Comparison of ENCODE assay signal across 8 mouse cellular contexts in genomic region chr4:64046831-64047493, GRCm38 (mm10). TPM values are rescaled to one million over a fixed set of nuclear protein-coding genes. Genes with fewer than 3 reads are reported as not detected.
DNase-seq lines count a peak whose midpoint lies in the region; ATAC-seq and TF ChIP-seq lines count a peak whose summit lies in the region.

Gene Tnc (minus strand): TSS chr4:64047015.

- H3K27me3 ChIP-seq in forebrain, embryonic 12.5 days = peaks cover 17% of the 10 kb centered on the region
- peaks cover 74% of the 10 kb centered on the region for H3K27me3 ChIP-seq in heart, embryonic 14.5 days (ENCODE audit: control insufficient read depth, insufficient read depth, low read length)
- no peaks in the 10 kb centered on the region for H3K27me3 ChIP-seq in limb, embryonic 14.5 days (ENCODE audit: control insufficient read depth, insufficient read depth, low read length)
- H3K27me3 ChIP-seq in neural tube, embryonic 11.5 days (ENCODE audit: control insufficient read depth, insufficient read depth, low read length) = peaks cover 2% of the 10 kb centered on the region; the same call in 1 of the 2 replicates

- peak; percentile 2 for DNase-seq in cerebellum, adult 9-11 months
- DNase-seq in kidney, postnatal 10 days = peak; percentile 85
- peak; percentile 93 for DNase-seq in limb, embryonic 14.5 days (ENCODE audit: low spot score)
- DNase-seq in neural tube, embryonic 11.5 days (ENCODE audit: low spot score) = peak; percentile 42
- no peak for DNase-seq in spleen, postnatal 14 days (ENCODE audit: low spot score in 2 of 2)

- H3K4me3 ChIP-seq in forebrain, embryonic 12.5 days (replicated peaks) = peak within 1 kb of the TSS; percentile 32
- peak within 1 kb of the TSS; percentile 43 to 46 for H3K4me3 ChIP-seq in heart, embryonic 14.5 days (ENCODE audit: control insufficient read depth in 1 of 2, insufficient read depth in 1 of 2, low read depth in 1 of 2, low read length in 2 of 2)
- peak within 1 kb of the TSS; percentile 47 for H3K4me3 ChIP-seq in limb, embryonic 14.5 days (replicated peaks; ENCODE audit: low read length)
- 0 out of 2 replicates have a peak within 1 kb of the TSS, but pooled peaks have one; percentile 7 for H3K4me3 ChIP-seq in neural tube, embryonic 11.5 days (ENCODE audit: low read depth, low read length)

- H3K9ac ChIP-seq in forebrain, embryonic 12.5 days = no peak within 1 kb of the TSS
- H3K9ac ChIP-seq in heart, embryonic 14.5 days (ENCODE audit: low read length) = peak within 1 kb of the TSS; percentile 64
- peak within 1 kb of the TSS; percentile 57 for H3K9ac ChIP-seq in limb, embryonic 14.5 days (ENCODE audit: low read depth, low read length, severe bottlenecking)
- no peak within 1 kb of the TSS for H3K9ac ChIP-seq in neural tube, embryonic 11.5 days (ENCODE audit: low read length)

- no peak within 1 kb of the TSS for H3K27ac ChIP-seq in forebrain, embryonic 12.5 days
- no peak within 1 kb of the TSS for H3K27ac ChIP-seq in heart, embryonic 14.5 days (replicated peaks in 1 of 2; ENCODE audit: control insufficient read depth in 1 of 2, insufficient read depth in 1 of 2, low read depth in 2 of 2, low read length in 2 of 2)
- peak within 1 kb of the TSS; percentile 40 for H3K27ac ChIP-seq in limb, embryonic 14.5 days (replicated peaks; ENCODE audit: low read depth, low read length)
- H3K27ac ChIP-seq in neural tube, embryonic 11.5 days (ENCODE audit: low read depth, low read length) = no peak within 1 kb of the TSS

- H3K4me1 ChIP-seq in forebrain, embryonic 12.5 days = peaks cover 13% of the 10 kb centered on the region; the same call in 1 of the 2 replicates
- H3K4me1 ChIP-seq in heart, embryonic 14.5 days (ENCODE audit: control insufficient read depth in 2 of 2, insufficient read depth in 2 of 2, low read length in 2 of 2) = peaks cover 2 to 3% of the 10 kb centered on the region in 2 experiments; a peak in 1 of 4 replicates
- peaks cover 28% of the 10 kb centered on the region for H3K4me1 ChIP-seq in limb, embryonic 14.5 days (ENCODE audit: control insufficient read depth, insufficient read depth, low read length)
- H3K4me1 ChIP-seq in neural tube, embryonic 11.5 days (ENCODE audit: control insufficient read depth, insufficient read depth, low read length) = no peaks in the 10 kb centered on the region

- under 1% methylated on average over 26 of the region's 26 CpGs for WGBS in forebrain, embryonic 12.5 days
- WGBS in heart, embryonic 14.5 days = under 1% methylated on average over 26 of the region's 26 CpGs
- under 1% methylated on average over 26 of the region's 26 CpGs for WGBS in limb, embryonic 14.5 days
- WGBS in neural tube, embryonic 11.5 days = under 1% methylated on average over 26 of the region's 26 CpGs

- H3K9me3 ChIP-seq in forebrain, embryonic 12.5 days = no peaks in the 10 kb centered on the region
- no peaks in the 10 kb centered on the region for H3K9me3 ChIP-seq in heart, embryonic 14.5 days (ENCODE audit: control insufficient read depth, low read length)
- no peaks in the 10 kb centered on the region for H3K9me3 ChIP-seq in limb, embryonic 14.5 days (ENCODE audit: control insufficient read depth, low read length)
- no peaks in the 10 kb centered on the region for H3K9me3 ChIP-seq in neural tube, embryonic 11.5 days (ENCODE audit: control insufficient read depth, low read length)

- peak within 1 kb of the TSS; percentile 68 for H3K4me2 ChIP-seq in forebrain, embryonic 12.5 days
- H3K4me2 ChIP-seq in heart, embryonic 14.5 days (ENCODE audit: low read length) = peak within 1 kb of the TSS; percentile 62
- peak within 1 kb of the TSS; percentile 69 for H3K4me2 ChIP-seq in limb, embryonic 14.5 days (replicated peaks; ENCODE audit: low read depth, low read length, severe bottlenecking)
- H3K4me2 ChIP-seq in neural tube, embryonic 11.5 days (ENCODE audit: low read depth) = peak within 1 kb of the TSS; percentile 39

- no peak for ATAC-seq in cerebellum, adult (ENCODE audit: insufficient number of reproducible peaks, low FRiP score, low TSS enrichment)
- ATAC-seq in forebrain, embryonic 12.5 days (ENCODE audit: low FRiP score) = peak; percentile 81
- peak; percentile 49; the same call in 1 of the 2 replicates for ATAC-seq in heart, embryonic 14.5 days (ENCODE audit: insufficient number of reproducible peaks, insufficient read depth, low FRiP score, low read depth)
- peak; percentile 90 for ATAC-seq in limb, embryonic 14.5 days (ENCODE audit: low FRiP score, low read depth)
- 0 out of 2 replicates have a peak, but pooled peaks have one; percentile 13 for ATAC-seq in neural tube, embryonic 11.5 days (ENCODE audit: insufficient read depth, low FRiP score, low TSS enrichment)

- H3K36me3 ChIP-seq in forebrain, embryonic 12.5 days (replicated peaks) = no peaks in the 10 kb centered on the region
- H3K36me3 ChIP-seq in heart, embryonic 14.5 days (ENCODE audit: control insufficient read depth, insufficient read depth, low read length) = no peaks in the 10 kb centered on the region
- no peaks in the 10 kb centered on the region for H3K36me3 ChIP-seq in limb, embryonic 14.5 days (ENCODE audit: control insufficient read depth, insufficient read depth, low read length)
- H3K36me3 ChIP-seq in neural tube, embryonic 11.5 days (ENCODE audit: control insufficient read depth, insufficient read depth, low read length) = no peaks in the 10 kb centered on the region

- TF ChIP-seq POLR2A in limb, embryonic 14.5 days (IDR thresholded peaks at IDR 0.05; ENCODE audit: borderline replicate concordance, extremely low read depth, insufficient read depth, insufficient read length) = peak; percentile 74; the same call in 1 of the 2 replicates

RNA-seq across cellular contexts. Expression of gene Tnc, which starts in this region (rescaled TPM):
- 9.7 and 11.8 TPM in 2 replicates for polyA plus RNA-seq in forebrain, embryonic 12.5 days (2016; fragmentation: Nextera tagmentation; extraction: Ambion mirVana)
- 17.1 and 18.3 TPM in 2 replicates for polyA plus RNA-seq in heart, embryonic 14.5 days (2014; fragmentation: Nextera tagmentation; extraction: Ambion mirVana)
- 73.8 and 78.9 TPM in 2 replicates for polyA plus RNA-seq in limb, embryonic 14.5 days (2012; rRNA removed)
- 58.2 and 65.1 TPM in 2 replicates for polyA plus RNA-seq in limb, embryonic 14.5 days (2014; fragmentation: Nextera tagmentation; extraction: Ambion mirVana)
- 7.2 and 7.7 TPM in 2 replicates for polyA plus RNA-seq in neural tube, embryonic 11.5 days (2014; fragmentation: Nextera tagmentation; extraction: Ambion mirVana)

Comparison
In these comparisons a context has a peak if more than half of its experiments do, and no peak if none do; other contexts are left out.
1. DNase-seq: peak in cerebellum, adult 9-11 months (single experiment), kidney, postnatal 10 days (single experiment), limb, embryonic 14.5 days (single experiment) and neural tube, embryonic 11.5 days (single experiment); none in spleen, postnatal 14 days (0 of 2).
2. H3K9ac ChIP-seq: peak in heart, embryonic 14.5 days (single experiment) and limb, embryonic 14.5 days (single experiment); none in forebrain, embryonic 12.5 days (single experiment) and neural tube, embryonic 11.5 days (single experiment).
3. Peak in every context shown above with its lines, with median percentiles within 50 percentile points of each other: H3K4me2 ChIP-seq and H3K4me3 ChIP-seq.